Mouse (Mus musculus) right cerebral cortex, postnatal 14 days (tissue): ENCODE measurements around the gene Cbr3.
"Not testable (repeated sequence)": the region's sequence is repeated elsewhere in the genome, so short reads cannot be mapped to it uniquely, and the experiment has no call there.

ENCODE experiments used
- DNase-seq: peaks from one replicate; pipeline ENCODE4 v3.0.0; 2022

Gene Cbr3

DNA sequence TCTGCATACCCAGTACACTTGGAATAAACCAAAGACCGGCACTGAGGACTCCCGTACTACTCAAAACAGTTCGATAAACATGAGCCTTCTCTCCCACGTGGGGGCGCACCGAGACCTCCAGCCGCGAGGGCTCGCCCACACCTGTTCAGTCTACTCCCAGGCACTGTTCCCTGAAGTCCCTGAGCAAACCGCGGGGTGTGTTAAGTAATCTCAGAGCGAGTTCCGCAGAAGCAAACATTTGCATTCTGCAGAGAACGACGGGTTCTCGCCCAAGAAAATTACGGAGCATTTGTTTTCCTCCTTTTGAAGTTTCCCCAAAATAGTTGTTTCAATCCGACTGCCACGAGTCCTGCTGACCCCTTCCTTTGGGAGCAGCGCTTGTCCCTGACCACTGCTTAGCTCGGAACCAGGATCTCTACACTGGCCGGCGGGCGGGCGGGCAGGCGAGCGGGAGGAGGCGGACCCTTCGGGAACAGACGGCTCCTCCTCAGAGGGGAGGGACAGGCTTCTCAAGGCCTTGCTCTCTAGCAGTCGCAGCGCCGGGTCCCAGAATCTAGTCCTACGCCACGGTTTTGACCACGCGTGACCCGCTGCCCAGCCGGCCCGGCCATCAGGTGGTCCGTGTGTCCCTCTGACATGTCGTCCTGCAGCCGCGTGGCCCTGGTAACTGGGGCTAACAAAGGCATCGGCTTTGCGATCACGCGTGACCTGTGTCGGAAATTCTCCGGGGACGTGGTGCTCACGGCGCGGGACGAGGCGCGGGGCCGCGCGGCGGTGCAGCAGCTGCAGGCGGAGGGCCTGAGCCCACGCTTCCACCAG lies at the start of gene Cbr3:
TSS of gene Cbr3 (plus strand) at position 527 of the 819 bp plus-strand sequence.
- DNase-seq = peak; percentile 63

GRCm38 (mm10) chr16:93644006-93644405 lies 39.0 kb upstream of the Cbr3 start:
- DNase-seq = no peak

- no peak for DNase-seq
These were observed 34.4 kb upstream of the Cbr3 start for GRCm38 (mm10) chr16:93648441-93649183.

GRCm38 (mm10) chr16:93667976-93668375 lies 15.0 kb upstream of the Cbr3 start:
- DNase-seq = no peak

- DNase-seq = no peak
These were observed 13.5 kb upstream of the Cbr3 start for GRCm38 (mm10) chr16:93669521-93669920.

GRCm38 (mm10) chr16:93670466-93670865 lies 12.5 kb upstream of the Cbr3 start:
- DNase-seq = not testable (repeated sequence)

DNA sequence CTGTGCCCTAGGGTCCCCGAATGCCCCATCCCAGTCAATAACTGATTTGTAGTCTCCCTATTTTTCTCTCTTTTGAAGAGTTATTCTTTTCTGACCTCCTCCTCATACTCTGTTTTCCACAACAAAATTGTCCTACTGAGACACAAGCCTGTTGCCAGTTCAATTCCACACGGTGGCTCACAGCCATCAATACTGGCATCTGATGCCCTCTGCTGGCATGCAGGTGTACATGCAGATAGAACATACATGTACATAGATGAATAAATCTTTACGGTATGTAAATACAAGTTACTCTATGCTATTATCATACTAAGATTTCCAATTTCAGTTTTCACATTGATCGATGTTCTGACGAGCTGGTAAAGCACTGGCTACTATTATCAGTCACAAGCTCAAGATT lies 12.0 kb upstream of the Cbr3 start:
- no peak for DNase-seq

DNA sequence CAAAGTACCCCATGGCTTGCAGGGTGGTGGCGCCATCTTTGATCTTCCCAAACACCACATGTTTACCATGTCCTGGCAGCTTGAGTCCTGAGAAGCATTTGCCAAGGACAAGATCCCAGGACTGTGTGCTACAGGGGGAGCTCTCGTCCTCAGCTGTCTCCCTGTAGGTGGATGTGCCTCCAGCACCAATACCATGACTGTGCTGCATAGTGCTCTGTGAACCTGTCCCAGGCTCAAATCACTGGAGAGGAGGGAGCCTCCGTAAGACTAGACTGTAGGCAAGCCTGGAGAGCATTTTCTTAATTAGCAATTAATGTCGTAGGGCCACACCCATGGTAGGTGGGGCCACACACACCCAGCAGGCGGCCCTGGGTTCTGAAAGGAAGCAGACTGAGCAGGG lies 6.6 kb upstream of the Cbr3 start:
- DNase-seq = no peak

DNA sequence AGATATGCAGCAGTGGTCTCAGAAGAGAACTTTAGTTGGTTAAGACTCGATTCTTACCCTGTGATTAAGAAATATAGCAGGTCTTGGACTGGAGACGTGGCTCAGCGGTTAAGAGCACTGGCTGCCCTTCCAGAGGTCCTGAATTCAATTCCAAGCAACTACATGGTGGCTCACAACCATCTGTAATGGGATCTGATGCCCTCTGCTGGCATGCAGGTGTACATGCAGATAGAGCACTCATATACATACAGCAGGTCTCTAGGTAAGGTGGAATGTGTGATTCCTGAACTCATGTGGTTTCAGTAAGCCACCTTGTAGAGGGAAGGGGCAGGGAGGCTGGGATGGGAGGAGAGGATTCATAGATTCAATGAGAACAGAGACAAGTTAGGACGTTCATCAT lies 4.8 kb upstream of the Cbr3 start:
- no peak for DNase-seq

- no peak for DNase-seq
These were observed 3.9 kb upstream of the Cbr3 start for GRCm38 (mm10) chr16:93679165-93679564.

DNA sequence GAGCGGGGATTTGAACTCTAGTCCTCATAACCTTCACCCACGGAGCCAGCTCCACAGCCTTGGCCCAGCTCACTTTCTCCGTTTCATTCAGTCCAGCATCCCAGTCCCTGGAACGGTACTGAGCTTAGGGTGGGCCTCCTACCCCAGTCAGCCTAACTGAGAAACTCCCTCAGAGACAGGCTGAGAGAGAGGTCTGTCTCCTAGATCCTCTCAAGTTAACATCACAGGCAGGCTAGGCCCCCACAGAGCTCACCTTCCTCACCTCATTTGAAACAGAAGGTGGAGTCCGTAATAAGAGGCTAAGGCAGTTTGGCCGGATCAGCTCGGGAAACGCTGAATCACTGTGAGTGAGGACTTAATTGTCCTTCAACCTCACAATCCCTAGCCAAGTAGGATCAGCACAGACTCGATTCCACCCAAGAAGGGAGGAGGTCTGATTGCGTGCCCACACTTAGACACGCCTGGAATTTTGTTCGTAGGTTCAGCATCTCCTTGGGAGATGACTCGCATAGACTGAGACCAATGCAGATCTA lies 793 bp upstream of the Cbr3 start:
- DNase-seq = no peak

- DNase-seq = no peak
These were observed 657 bp downstream of the Cbr3 start for GRCm38 (mm10) chr16:93683508-93684236.

DNA sequence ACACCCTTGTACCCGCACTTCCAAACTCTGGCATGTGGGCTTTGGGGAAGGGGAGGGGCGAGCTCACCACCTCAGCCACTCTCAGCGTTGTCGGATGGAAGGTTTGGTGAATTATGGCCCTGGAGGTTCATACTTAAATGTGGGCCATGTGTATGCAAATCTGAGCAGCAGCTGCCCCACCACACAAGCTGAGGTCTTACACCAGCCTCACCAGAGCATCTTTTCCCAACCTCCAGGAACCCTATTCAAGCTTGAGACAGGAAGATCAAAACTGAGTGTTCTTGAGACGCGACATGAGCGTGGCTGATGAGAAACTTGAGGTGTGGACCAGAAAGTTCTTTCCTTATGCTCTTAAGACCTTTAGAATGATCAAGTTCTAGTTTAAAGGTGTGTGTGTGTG lies 1.4 kb downstream of the Cbr3 start:
- DNase-seq = no peak

GRCm38 (mm10) chr16:93685783-93686182 lies 2.8 kb downstream of the Cbr3 start:
- DNase-seq = not testable (repeated sequence)

DNA sequence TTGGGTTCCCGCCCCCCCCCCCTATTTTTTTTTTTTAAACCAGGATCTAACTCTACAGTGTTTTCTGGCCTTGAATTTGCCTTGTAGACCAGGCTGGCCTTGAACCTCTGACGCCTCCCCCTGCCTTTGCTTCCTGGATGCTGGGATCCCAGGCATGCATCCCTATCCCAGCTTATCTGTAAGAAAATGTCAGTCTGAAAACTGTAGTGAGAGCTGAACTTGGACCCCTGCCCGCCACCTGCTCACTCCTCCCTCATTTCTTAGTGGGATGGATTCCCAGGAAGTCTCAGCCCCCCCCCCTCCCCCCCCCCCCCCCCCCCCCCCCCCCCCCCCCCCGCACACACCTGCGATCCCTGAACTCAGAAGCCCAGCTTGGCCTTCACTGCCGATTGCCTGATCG lies 3.4 kb downstream of the Cbr3 start:
- no peak for DNase-seq

- no peak for DNase-seq
These were observed 3.9 kb downstream of the Cbr3 start for GRCm38 (mm10) chr16:93686945-93687344.

DNA sequence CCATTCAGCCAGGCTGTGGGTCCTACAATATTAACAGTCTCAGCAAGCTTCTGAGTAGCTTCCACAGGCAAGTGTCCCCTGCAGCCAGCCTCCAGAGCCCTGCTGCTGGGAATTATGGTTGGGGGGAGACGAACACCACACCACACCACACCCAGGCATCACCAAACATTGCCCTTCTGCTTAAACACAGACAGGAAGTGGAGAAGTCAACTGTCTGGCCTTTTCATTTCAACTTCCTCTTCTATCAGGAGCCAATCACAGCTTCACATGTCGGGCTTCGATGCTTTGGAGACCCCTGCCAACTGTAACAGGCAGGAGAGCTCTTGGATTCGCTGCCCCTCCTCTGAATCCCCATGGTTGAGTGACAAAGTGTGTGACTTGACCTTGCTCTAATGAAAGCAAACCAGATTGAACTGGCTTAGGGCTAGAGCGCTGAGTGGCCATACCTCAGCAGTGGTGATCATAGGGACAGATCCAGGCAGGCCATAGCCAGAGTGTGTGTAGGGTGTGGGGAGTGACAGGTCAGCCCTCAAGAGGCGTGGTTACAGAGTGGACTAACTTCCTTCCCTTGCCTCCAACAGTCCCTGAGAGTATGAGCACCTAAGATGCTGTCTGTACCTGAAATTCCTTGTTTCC lies 8.3 kb downstream of the Cbr3 start:
- DNase-seq = no peak

DNA sequence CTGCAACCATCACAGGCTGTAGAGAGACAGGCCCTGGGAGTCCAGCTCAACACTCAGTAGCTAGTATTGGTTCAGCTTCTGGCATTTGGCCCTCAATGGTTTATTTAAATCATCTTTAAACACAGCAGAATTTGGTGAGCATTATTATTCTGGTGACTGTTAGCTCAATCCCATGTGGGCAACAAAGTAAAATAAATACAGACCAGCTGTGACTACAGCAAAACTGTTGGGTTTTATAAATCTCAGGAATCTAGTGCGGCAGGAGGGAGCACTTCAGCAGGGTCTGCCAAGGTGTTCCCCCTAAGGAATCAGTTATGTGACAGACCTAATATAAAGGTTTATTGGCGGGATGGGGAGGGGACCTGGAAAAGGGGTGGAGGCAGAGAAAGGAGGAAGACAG lies 9.7 kb downstream of the Cbr3 start:
- no peak for DNase-seq

DNA sequence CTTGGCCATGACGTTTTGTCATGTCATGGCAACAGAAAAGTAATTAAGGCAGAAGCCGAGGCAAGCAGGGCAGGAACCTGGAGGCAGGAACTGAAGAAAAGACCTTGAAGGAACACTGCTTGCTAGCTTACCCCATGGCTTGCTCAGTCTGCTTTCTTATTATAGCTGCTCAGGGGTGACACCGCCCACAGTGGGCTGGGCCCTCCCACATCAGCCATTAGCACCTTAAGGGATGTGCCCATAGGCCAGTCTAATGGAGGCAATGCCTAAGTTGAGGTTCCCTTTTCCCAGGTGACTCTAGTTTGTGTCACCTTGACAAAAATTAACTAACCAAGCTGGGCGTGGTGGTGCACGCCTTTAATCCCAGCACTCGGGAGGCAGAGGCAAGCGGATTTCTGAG lies 24.1 kb downstream of the Cbr3 start:
- no peak for DNase-seq

DNA sequence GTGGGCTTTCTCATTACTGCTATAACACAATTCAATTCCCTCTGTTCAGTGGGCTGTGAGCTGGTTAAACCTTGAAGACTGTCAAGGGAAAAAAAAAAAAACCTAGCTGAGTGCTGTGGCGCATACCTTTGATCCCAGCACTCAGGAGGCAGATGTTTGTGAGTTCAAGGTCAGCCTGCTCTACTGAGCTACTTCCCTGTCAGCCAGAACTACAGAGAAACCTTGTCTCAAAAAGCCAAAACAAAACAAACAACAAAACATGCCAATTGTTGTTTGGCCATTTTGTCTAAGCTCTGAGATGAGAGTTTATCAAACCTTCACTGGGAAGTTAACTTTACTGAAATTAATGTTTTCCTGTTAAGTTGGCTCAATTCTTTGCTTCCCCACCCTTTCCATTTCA lies 26.2 kb downstream of the Cbr3 start:
- DNase-seq = no peak

GRCm38 (mm10) chr16:93710924-93711323 lies 27.9 kb downstream of the Cbr3 start:
- peak; percentile 59 for DNase-seq

- peak; percentile 99 for DNase-seq
These were observed 28.6 kb downstream of the Cbr3 start, which contains the start of gene Dop1b for GRCm38 (mm10) chr16:93711411-93712188. Gene Dop1b, plus strand, starts transcription at chr16:93711904.
